Comparison of ENCODE assay signal across 8 mouse cellular contexts in genomic region chr7:27592934-27593645, GRCm38 (mm10). TPM values are rescaled to one million over a fixed set of nuclear protein-coding genes. Genes with fewer than 3 reads are reported as not detected.
DNase-seq lines count a peak whose midpoint lies in the region; ATAC-seq and TF ChIP-seq lines count a peak whose summit lies in the region.

No protein-coding gene starts in this region.

- no peak for ATAC-seq in megakaryocyte, adult 5-6 weeks (ENCODE audit: poor library complexity, severe bottlenecking)
- ATAC-seq in forebrain, embryonic 12.5 days (ENCODE audit: low FRiP score), result no peak
- ATAC-seq in intestine, postnatal 0 days, result peak; percentile 67
- ATAC-seq in stomach, postnatal 0 days (ENCODE audit: low FRiP score, low TSS enrichment), result peak; percentile 69
- ATAC-seq in monocyte, adult 5-6 weeks (replicated peaks; ENCODE audit: insufficient number of reproducible peaks, low FRiP score, low TSS enrichment, poor library complexity, severe bottlenecking), result no peak

- H3K9ac ChIP-seq in forebrain, embryonic 12.5 days, result peak overlapping the region; percentile 87
- H3K9ac ChIP-seq in intestine, postnatal 0 days (ENCODE audit: low read depth, low read length), result peak overlapping the region; percentile 88
- peak overlapping the region; percentile 82 for H3K9ac ChIP-seq in stomach, postnatal 0 days (ENCODE audit: low read length)

- no peak for TF ChIP-seq CTCF in intestine, postnatal 0 days (IDR thresholded peaks at IDR 0.05; ENCODE audit: low read depth)
- TF ChIP-seq CTCF in lung, adult 2 months (IDR thresholded peaks at IDR 0.05; ENCODE audit: insufficient read depth, low read length), result no peak
- TF ChIP-seq CTCF in stomach, postnatal 0 days (IDR thresholded peaks at IDR 0.05; ENCODE audit: low read depth), result no peak

- 78% methylated on average over 12 of the region's 12 CpGs for WGBS in forebrain, embryonic 12.5 days
- 32% methylated on average over 12 of the region's 12 CpGs for WGBS in intestine, postnatal 0 days
- WGBS in lung, adult 2 months, result 51% methylated on average over 12 of the region's 12 CpGs
- 45% methylated on average over 12 of the region's 12 CpGs for WGBS in stomach, postnatal 0 days

- peak overlapping the region; percentile 96 for H3K4me3 ChIP-seq in megakaryocyte, embryonic 14.5 days (replicated peaks)
- peak overlapping the region; percentile 74 for H3K4me3 ChIP-seq in forebrain, embryonic 12.5 days (replicated peaks)
- peak overlapping the region; percentile 81 for H3K4me3 ChIP-seq in intestine, postnatal 0 days (ENCODE audit: low read depth, low read length)
- H3K4me3 ChIP-seq in lung, adult 2 months (replicated peaks; ENCODE audit: extremely low read depth, low read depth, low read length), result no peak overlapping the region
- H3K4me3 ChIP-seq in stomach, postnatal 0 days (ENCODE audit: low read depth, low read length), result peak overlapping the region; percentile 76

- no peaks in the 10 kb centered on the region for H3K27me3 ChIP-seq in megakaryocyte, embryonic 14.5 days (replicated peaks)
- no peaks in the 10 kb centered on the region for H3K27me3 ChIP-seq in forebrain, embryonic 12.5 days
- H3K27me3 ChIP-seq in intestine, postnatal 0 days (replicated peaks; ENCODE audit: control insufficient read depth, insufficient read depth, low read length), result no peaks in the 10 kb centered on the region
- no peaks in the 10 kb centered on the region for H3K27me3 ChIP-seq in stomach, postnatal 0 days (ENCODE audit: control insufficient read depth, insufficient read depth, low read length)

- DNase-seq in lung, adult 2 months, result peak; percentile 47
- DNase-seq in stomach, postnatal 0 days (ENCODE audit: low spot score), result peak; percentile 79
- DNase-seq in testis, postnatal 14 days (ENCODE audit: low spot score), result no peak

- H3K27ac ChIP-seq in forebrain, embryonic 12.5 days, result peak overlapping the region; percentile 99
- H3K27ac ChIP-seq in intestine, postnatal 0 days (ENCODE audit: low read depth, low read length), result peak overlapping the region; percentile 97
- H3K27ac ChIP-seq in stomach, postnatal 0 days (replicated peaks), result peak overlapping the region; percentile 99

- no peaks in the 10 kb centered on the region for H3K9me3 ChIP-seq in megakaryocyte, embryonic 14.5 days
- H3K9me3 ChIP-seq in forebrain, embryonic 12.5 days, result no peaks in the 10 kb centered on the region
- H3K9me3 ChIP-seq in intestine, postnatal 0 days (ENCODE audit: control insufficient read depth), result no peaks in the 10 kb centered on the region
- no peaks in the 10 kb centered on the region for H3K9me3 ChIP-seq in stomach, postnatal 0 days (ENCODE audit: control insufficient read depth, low read length)

- no peak for TF ChIP-seq EP300 in stomach, postnatal 0 days (optimal IDR thresholded peaks at IDR 0.05)

- no peak for TF ChIP-seq POLR2A in lung, adult 2 months (IDR thresholded peaks at IDR 0.05; ENCODE audit: borderline replicate concordance, extremely low read depth, low read depth, low read length)

- H3K4me1 ChIP-seq in megakaryocyte, embryonic 14.5 days, result peaks cover 60% of the 10 kb centered on the region
- H3K4me1 ChIP-seq in forebrain, embryonic 12.5 days, result peaks cover 31% of the 10 kb centered on the region
- H3K4me1 ChIP-seq in intestine, postnatal 0 days (replicated peaks; ENCODE audit: control insufficient read depth, insufficient read depth, low read length), result peaks cover 12% of the 10 kb centered on the region; the same call in 1 of the 2 replicates
- peaks cover 12% of the 10 kb centered on the region for H3K4me1 ChIP-seq in lung, adult 2 months (ENCODE audit: control insufficient read depth, insufficient read depth, low read length)
- 0 out of 2 replicates have a peak, but pooled peaks cover 9% of the 10 kb centered on the region for H3K4me1 ChIP-seq in stomach, postnatal 0 days (replicated peaks; ENCODE audit: control insufficient read depth, insufficient read depth)

- H3K4me2 ChIP-seq in forebrain, embryonic 12.5 days, result peak overlapping the region; percentile 76
- peak overlapping the region; percentile 81 for H3K4me2 ChIP-seq in intestine, postnatal 0 days (replicated peaks; ENCODE audit: low read depth)
- H3K4me2 ChIP-seq in stomach, postnatal 0 days (replicated peaks; ENCODE audit: low read depth), result peak overlapping the region; percentile 74

- peaks cover 44% of the 10 kb centered on the region for H3K36me3 ChIP-seq in megakaryocyte, embryonic 14.5 days (replicated peaks; ENCODE audit: low read length)
- 0 out of 2 replicates have a peak, but pooled peaks cover 5% of the 10 kb centered on the region for H3K36me3 ChIP-seq in forebrain, embryonic 12.5 days (replicated peaks)
- H3K36me3 ChIP-seq in intestine, postnatal 0 days (ENCODE audit: control insufficient read depth, insufficient read depth), result no peaks in the 10 kb centered on the region
- no peaks in the 10 kb centered on the region for H3K36me3 ChIP-seq in stomach, postnatal 0 days (ENCODE audit: control insufficient read depth, insufficient read depth, low read length)

RNA-seq across cellular contexts. Expression of gene Akt2, which starts 1.7 kb away (rescaled TPM):
- polyA plus RNA-seq in megakaryocyte, embryonic 14.5 days (2012; ENCODE audit: insufficient read depth, low replicate concordance), result 72.3 and 86.4 TPM in 2 replicates
- total RNA-seq in megakaryocyte, adult 5-6 weeks (2015), result 40.2 TPM in 2 replicates
- total RNA-seq in megakaryocyte, adult 5-6 weeks (2017), result 53.8 and 55.7 TPM in 2 replicates
- polyA plus RNA-seq in forebrain, embryonic 12.5 days (2016; fragmentation: Nextera tagmentation; extraction: Ambion mirVana), result 81.2 and 84.6 TPM in 2 replicates
- polyA plus RNA-seq in intestine, postnatal 0 days (2015; fragmentation: Nextera tagmentation; extraction: Ambion mirVana), result 35.8 and 36.4 TPM in 2 replicates
- 81.4 and 101 TPM in 2 replicates for polyA plus RNA-seq in lung, adult 2 months (2012; rRNA removed)
- 42.6 and 46.5 TPM in 2 replicates for polyA plus RNA-seq in stomach, postnatal 0 days (2015; fragmentation: Nextera tagmentation; extraction: Ambion mirVana)
- 77.2 to 150 TPM (median 108 TPM) in 3 replicates for total RNA-seq in monocyte, adult 5-6 weeks (2017)

RNA-seq across cellular contexts. Expression of gene 2310022A10Rik, which starts 40.1 kb away (rescaled TPM):
- 19.6 and 32.1 TPM in 2 replicates for polyA plus RNA-seq in megakaryocyte, embryonic 14.5 days (2012; ENCODE audit: insufficient read depth, low replicate concordance)
- total RNA-seq in megakaryocyte, adult 5-6 weeks (2015), result 9.4 and 9.9 TPM in 2 replicates
- total RNA-seq in megakaryocyte, adult 5-6 weeks (2017), result 3.3 and 7.2 TPM in 2 replicates
- polyA plus RNA-seq in forebrain, embryonic 12.5 days (2016; fragmentation: Nextera tagmentation; extraction: Ambion mirVana), result 38.7 and 39.6 TPM in 2 replicates
- polyA plus RNA-seq in intestine, postnatal 0 days (2015; fragmentation: Nextera tagmentation; extraction: Ambion mirVana), result 9.0 and 10.2 TPM in 2 replicates
- polyA plus RNA-seq in lung, adult 2 months (2012; rRNA removed), result 22.4 and 28.5 TPM in 2 replicates
- polyA plus RNA-seq in stomach, postnatal 0 days (2015; fragmentation: Nextera tagmentation; extraction: Ambion mirVana), result 11.4 TPM in 2 replicates
- total RNA-seq in monocyte, adult 5-6 weeks (2017), result 3.6 to 29.0 TPM (median 10.5 TPM) in 3 replicates

RNA-seq across cellular contexts. Expression of gene Pld3, which starts 40.1 kb away (rescaled TPM):
- 66.2 and 97.1 TPM in 2 replicates for polyA plus RNA-seq in megakaryocyte, embryonic 14.5 days (2012; ENCODE audit: insufficient read depth, low replicate concordance)
- 7.7 and 19.6 TPM in 2 replicates for total RNA-seq in megakaryocyte, adult 5-6 weeks (2015)
- 6.6 and 8.0 TPM in 2 replicates for total RNA-seq in megakaryocyte, adult 5-6 weeks (2017)
- 58.1 and 58.2 TPM in 2 replicates for polyA plus RNA-seq in forebrain, embryonic 12.5 days (2016; fragmentation: Nextera tagmentation; extraction: Ambion mirVana)
- 45.8 and 48.7 TPM in 2 replicates for polyA plus RNA-seq in intestine, postnatal 0 days (2015; fragmentation: Nextera tagmentation; extraction: Ambion mirVana)
- 180 and 201 TPM in 2 replicates for polyA plus RNA-seq in lung, adult 2 months (2012; rRNA removed)
- 117 and 128 TPM in 2 replicates for polyA plus RNA-seq in stomach, postnatal 0 days (2015; fragmentation: Nextera tagmentation; extraction: Ambion mirVana)
- total RNA-seq in monocyte, adult 5-6 weeks (2017), result 13.7 to 42.8 TPM (median 31.8 TPM) in 3 replicates

Comparison
In these comparisons a context has a peak if more than half of its experiments do, and no peak if none do; other contexts are left out.
1. ATAC-seq: peak in intestine, postnatal 0 days (single experiment) and stomach, postnatal 0 days (single experiment); none in megakaryocyte, adult 5-6 weeks (single experiment), forebrain, embryonic 12.5 days (single experiment) and monocyte, adult 5-6 weeks (single experiment).
2. Peak in every context shown above with its lines, with median percentiles within 50 percentile points of each other: H3K27ac ChIP-seq, H3K4me2 ChIP-seq and H3K9ac ChIP-seq.